Mouse (Mus musculus): ENCODE measurements around the gene Ccs. TPM values are rescaled to one million over a fixed set of nuclear protein-coding genes. Genes with fewer than 3 reads are reported as not detected.
"Not testable (repeated sequence)": the region's sequence is repeated elsewhere in the genome, so short reads cannot be mapped to it uniquely, and the experiment has no call there.

The Ccs gene
- total and polyA plus RNA-seq, 2 experiments from 2014 or later, result 35.4 to 44.3 TPM

DNA sequence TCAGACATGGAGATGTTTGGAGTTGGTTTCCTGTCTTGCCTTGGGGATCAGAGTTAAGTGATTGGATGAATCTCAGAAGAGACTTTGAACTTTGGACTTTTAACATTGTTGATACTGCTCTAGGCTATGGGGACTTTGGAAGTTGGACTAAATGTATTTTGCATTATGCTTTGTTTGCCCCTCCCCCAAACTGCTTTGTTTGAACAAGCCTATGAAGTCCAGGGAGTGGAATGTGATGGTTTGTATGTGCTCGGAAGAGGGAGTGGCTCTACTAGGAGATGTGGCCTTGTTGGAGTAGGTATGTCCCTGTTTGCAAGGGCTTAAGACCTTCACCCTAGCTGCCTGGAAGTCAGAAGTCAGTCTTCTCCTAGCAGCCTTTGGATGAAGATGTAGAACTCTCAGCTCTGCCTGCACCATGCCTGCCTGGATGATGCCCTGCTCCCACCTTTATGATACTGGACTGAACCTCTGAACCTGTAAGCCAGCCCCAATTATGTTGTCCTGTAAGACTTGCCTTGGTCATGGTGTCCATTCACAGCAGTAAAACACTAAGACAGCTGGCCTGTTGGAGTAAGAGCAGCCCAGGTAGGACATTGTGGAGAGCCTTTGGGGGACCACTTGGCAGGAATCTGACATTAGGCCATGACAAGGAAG, 21.8 kb downstream of the Ccs start:
- Histone ChIP-seq H3K9ac (no peak overlapping the region), H3K9me3 (ENCODE audit: low read length) (no peaks in the 10 kb centered on the region), H3K27me3 (ENCODE audit: insufficient read depth, low read length) (no peaks in the 10 kb centered on the region), H3K4me2 (ENCODE audit: low read depth) (no peak overlapping the region), H3K4me3 (ENCODE audit: low read depth, low read length) (no peak overlapping the region), H3K36me3 (ENCODE audit: insufficient read depth) (no peaks in the 10 kb centered on the region), H3K4me1 (ENCODE audit: insufficient read depth) (peaks cover 2% of the 10 kb centered on the region; the same call in 1 of the 2 replicates), H3K27ac (ENCODE audit: low read depth, low read length) (no peak overlapping the region)
- 69% methylated on average over 1 of the region's 1 CpGs for WGBS
- TF ChIP-seq CTCF (IDR thresholded peaks at IDR 0.05; ENCODE audit: low read depth), result no peak
- DNase-seq (no peak), ATAC-seq (no peak)

DNA sequence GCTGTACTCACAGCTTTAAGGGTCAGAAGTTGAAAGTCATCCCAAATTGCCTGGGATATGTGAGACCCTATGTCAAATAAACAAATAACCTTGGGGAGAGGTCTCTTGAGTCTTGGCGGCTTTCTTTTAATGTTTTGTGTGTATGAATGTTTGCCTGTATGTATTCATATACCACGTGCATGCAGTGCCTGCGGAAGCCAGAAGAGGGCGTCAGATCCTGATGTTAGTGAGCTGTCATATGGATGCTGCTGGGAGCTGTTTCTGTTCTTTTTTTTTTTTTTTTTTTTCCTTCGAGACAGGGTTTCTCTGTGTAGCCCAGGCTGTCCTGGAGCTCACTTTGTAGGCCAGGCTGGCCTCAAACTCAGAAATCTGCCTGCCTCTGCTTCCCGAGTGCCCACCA, 26.1 kb downstream of the Ccs start:
- DNase-seq, result peak; percentile 16
- H3K4me3 ChIP-seq (ENCODE audit: low read depth, low read length), result no peak overlapping the region
- peaks cover 17% of the 10 kb centered on the region for H3K4me1 ChIP-seq (ENCODE audit: insufficient read depth)
- WGBS, result 81% methylated on average over 6 of the region's 6 CpGs
- no peak for ATAC-seq
- H3K36me3 ChIP-seq (ENCODE audit: insufficient read depth), result no peaks in the 10 kb centered on the region
- H3K4me2 ChIP-seq (ENCODE audit: low read depth), result no peak overlapping the region
- no peak overlapping the region for H3K9ac ChIP-seq
- no peaks in the 10 kb centered on the region for H3K27me3 ChIP-seq (ENCODE audit: insufficient read depth, low read length)
- no peak overlapping the region for H3K27ac ChIP-seq (ENCODE audit: low read depth, low read length)
- peak; percentile 37; the same call in 1 of the 2 replicates for TF ChIP-seq CTCF (IDR thresholded peaks at IDR 0.05; ENCODE audit: low read depth)
- no peaks in the 10 kb centered on the region for H3K9me3 ChIP-seq (ENCODE audit: low read length)

DNA sequence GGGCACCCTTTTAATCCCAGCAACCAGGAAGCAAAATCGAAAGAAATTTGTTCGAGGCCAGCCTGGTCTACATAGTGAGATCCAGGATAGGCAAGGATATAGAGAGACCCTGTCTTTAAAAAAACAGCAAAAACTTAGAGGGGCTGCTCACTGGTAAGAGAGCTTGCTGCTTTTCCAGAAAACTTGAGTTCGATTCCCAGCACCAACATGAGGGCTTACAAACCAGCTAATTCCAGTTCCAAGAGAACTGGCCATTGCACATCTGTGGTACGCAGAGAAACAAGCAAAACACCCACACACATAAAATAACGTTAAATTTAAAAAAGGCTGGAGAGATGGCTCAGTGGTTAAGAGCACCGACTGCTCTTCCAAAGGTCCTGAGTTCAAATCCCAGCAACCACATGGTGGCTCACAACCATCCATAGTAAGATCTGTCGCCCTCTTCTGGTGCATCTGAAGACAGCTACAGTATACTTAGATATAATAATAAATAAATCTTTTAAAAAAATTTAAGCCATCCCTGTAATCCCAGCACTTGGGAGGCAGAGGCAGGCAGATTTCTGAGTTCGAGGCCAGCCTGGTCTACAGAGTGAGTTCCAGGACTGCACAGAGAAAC, 26.7 kb downstream of the Ccs start:
- Histone ChIP-seq H3K27ac (ENCODE audit: low read depth, low read length) (peak overlapping the region; percentile 93), H3K4me1 (ENCODE audit: insufficient read depth) (peaks cover 17% of the 10 kb centered on the region), H3K9ac (peak overlapping the region; percentile 76; the same call in 1 of the 2 replicates), H3K4me3 (ENCODE audit: low read depth, low read length) (peak overlapping the region; percentile 75), H3K4me2 (ENCODE audit: low read depth) (peak overlapping the region; percentile 79)
- WGBS, result 83% methylated on average over 8 of the region's 8 CpGs
- not testable (repeated sequence) for H3K27me3 ChIP-seq (ENCODE audit: insufficient read depth, low read length); H3K36me3 ChIP-seq (ENCODE audit: insufficient read depth); ATAC-seq; H3K9me3 ChIP-seq (ENCODE audit: low read length)
- 0 out of 2 replicates have a peak, but pooled peaks have one; percentile 23 for TF ChIP-seq CTCF (IDR thresholded peaks at IDR 0.05; ENCODE audit: low read depth)
- peak; percentile 3 for DNase-seq

DNA sequence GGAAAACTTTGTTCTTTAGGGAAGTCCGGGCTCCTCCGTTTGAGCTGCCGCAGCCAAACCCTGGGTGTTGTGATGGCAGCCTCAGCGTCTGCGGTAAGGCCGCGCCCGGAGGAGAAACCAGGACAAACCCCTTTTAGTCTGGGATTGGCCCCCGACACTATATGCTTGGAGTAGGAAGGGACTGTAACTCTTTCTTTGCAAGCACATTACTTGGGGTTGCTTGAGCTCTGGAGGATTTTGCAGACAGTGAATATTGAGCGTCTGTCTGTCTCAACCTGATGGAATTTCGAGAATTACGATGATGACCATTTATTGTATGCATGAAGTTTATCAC, 27.3 kb downstream of the Ccs start:
- Histone ChIP-seq H3K4me2 (ENCODE audit: low read depth) (peak overlapping the region; percentile 79), H3K4me3 (ENCODE audit: low read depth, low read length) (peak overlapping the region; percentile 75), H3K9ac (peak overlapping the region; percentile 76), H3K9me3 (ENCODE audit: low read length) (no peaks in the 10 kb centered on the region), H3K27me3 (ENCODE audit: insufficient read depth, low read length) (no peaks in the 10 kb centered on the region), H3K4me1 (ENCODE audit: insufficient read depth) (peaks cover 17% of the 10 kb centered on the region), H3K27ac (ENCODE audit: low read depth, low read length) (peak overlapping the region; percentile 93), H3K36me3 (ENCODE audit: insufficient read depth) (no peaks in the 10 kb centered on the region)
- 3% methylated on average over 12 of the region's 12 CpGs for WGBS
- no peak for DNase-seq
- peak; percentile 32; the same call in 1 of the 2 replicates for ATAC-seq
- TF ChIP-seq CTCF (IDR thresholded peaks at IDR 0.05; ENCODE audit: low read depth), result no peak

DNA sequence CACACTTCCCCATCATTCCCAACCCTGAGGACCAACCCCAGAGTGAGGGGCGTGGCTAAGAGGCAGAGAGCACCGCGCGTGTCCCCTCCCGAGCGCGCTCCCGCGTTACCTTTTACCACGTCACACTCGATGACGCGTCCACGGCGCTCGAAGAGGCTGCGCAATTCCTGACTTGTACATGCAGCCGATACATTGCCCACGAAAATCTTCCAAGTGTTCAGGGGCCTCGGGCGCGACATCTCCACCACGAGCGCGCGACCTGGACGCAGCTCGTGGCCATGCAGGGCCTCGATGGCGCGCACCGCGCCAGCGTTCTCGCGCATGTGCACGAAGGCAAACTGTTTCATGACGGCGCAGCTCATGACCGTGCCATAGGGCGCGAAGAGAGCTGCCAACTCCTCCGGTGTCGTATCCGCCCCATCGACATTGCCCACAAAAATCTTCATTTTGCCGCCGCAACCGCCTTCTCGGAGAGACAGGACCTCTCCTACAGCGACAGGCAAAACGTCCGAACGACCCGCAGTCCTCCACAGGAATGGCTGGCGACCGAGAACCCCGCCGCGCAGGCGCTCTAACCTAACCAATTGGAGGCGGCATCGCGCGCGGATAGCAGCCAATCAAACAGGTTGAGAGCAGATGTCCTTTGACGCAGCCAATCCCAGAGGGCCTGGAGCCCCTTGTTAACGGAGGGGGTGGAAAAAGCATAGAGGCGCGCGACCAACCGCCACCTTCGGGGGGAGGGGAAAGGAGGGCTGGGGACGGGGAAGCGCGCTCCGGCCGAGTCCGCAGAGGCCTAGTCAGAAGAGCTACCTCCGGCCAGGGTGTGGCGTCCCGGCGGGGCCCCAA, 27.8 kb downstream of the Ccs start, which contains the start of the genes Gm21992 and Rbm14:
TSS of gene Gm21992 (minus strand) at position 550 of the 846 bp plus-strand sequence.
TSS of gene Rbm14 (minus strand) at position 572 of the 846 bp plus-strand sequence.
- H3K27me3 ChIP-seq (ENCODE audit: insufficient read depth, low read length), result no peaks in the 10 kb centered on the region
- DNase-seq (peak; percentile 99), ATAC-seq (peak; percentile 98)
- peaks cover 17% of the 10 kb centered on the region for H3K4me1 ChIP-seq (ENCODE audit: insufficient read depth)
- no peak for TF ChIP-seq CTCF (IDR thresholded peaks at IDR 0.05; ENCODE audit: low read depth)
- no peaks in the 10 kb centered on the region for H3K36me3 ChIP-seq (ENCODE audit: insufficient read depth)
- 1% methylated on average over 83 of the region's 83 CpGs for WGBS
- peak within 1 kb of the TSS; percentile 81 for H3K9ac ChIP-seq
- no peaks in the 10 kb centered on the region for H3K9me3 ChIP-seq (ENCODE audit: low read length)
- H3K27ac ChIP-seq (ENCODE audit: low read depth, low read length), result peak within 1 kb of the TSS; percentile 93
- H3K4me3 ChIP-seq (ENCODE audit: low read depth, low read length), result peak within 1 kb of the TSS; percentile 75
- peak within 1 kb of the TSS; percentile 79 for H3K4me2 ChIP-seq (ENCODE audit: low read depth)

DNA sequence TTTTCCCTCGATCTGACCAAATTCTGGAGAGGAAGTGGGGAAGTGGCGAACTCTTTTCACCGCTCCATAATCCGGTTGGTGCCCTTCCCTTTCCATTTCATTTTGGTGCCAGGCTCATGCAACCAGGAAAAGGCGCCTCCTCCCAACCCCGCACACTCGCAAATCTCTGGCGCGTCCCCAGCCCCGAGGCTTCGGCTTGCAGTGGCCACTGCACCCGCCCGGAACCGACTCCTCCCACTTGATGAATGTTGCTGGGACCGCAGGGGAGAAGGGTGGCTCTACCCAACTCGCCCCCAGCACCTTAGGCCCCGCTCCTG, 28.4 kb downstream of the Ccs start:
- Histone ChIP-seq H3K27me3 (ENCODE audit: insufficient read depth, low read length) (no peaks in the 10 kb centered on the region), H3K9ac (peak overlapping the region; percentile 81), H3K4me2 (ENCODE audit: low read depth) (peak overlapping the region; percentile 79), H3K4me1 (ENCODE audit: insufficient read depth) (peaks cover 17% of the 10 kb centered on the region), H3K9me3 (ENCODE audit: low read length) (no peaks in the 10 kb centered on the region), H3K36me3 (ENCODE audit: insufficient read depth) (no peaks in the 10 kb centered on the region), H3K27ac (ENCODE audit: low read depth, low read length) (peak overlapping the region; percentile 93), H3K4me3 (ENCODE audit: low read depth, low read length) (peak overlapping the region; percentile 75)
- TF ChIP-seq CTCF (IDR thresholded peaks at IDR 0.05; ENCODE audit: low read depth), result no peak
- DNase-seq, result no peak
- WGBS, result under 1% methylated on average over 16 of the region's 17 CpGs
- ATAC-seq, result no peak
